Mouse (Mus musculus) forebrain, embryonic 10.5 days (tissue): ENCODE results near the gene Egln2. TPM values are rescaled to one million over a fixed set of nuclear protein-coding genes. Genes with fewer than 3 reads are reported as not detected.

Experiments used
- DNase-seq: peaks from one replicate; pipeline ENCODE4 v3.0.0-alpha.2; 2017; ENCODE audit warnings: low spot score; ENCODE audit errors: extremely low spot score
- H3K27ac ChIP-seq: fragments of 300-500 bp; sonication (generic); 2 replicates; pipeline ENCODE4 v1.5.1; 2016; ENCODE audit warnings: mild to moderate bottlenecking
- H3K27me3 ChIP-seq: fragments of 300-500 bp; sonication (generic); 2 replicates; pipeline ENCODE4 v1.6.1; 2016; ENCODE audit warnings: mild to moderate bottlenecking; ENCODE audit not compliant: poor library complexity, severe bottlenecking
- H3K36me3 ChIP-seq: fragments of 300-500 bp; sonication (generic); replicated peaks from 2 replicates; pipeline ENCODE4 v1.6.1; 2016; ENCODE audit warnings: mild to moderate bottlenecking, moderate library complexity
- H3K4me1 ChIP-seq: fragments of 300-500 bp; sonication (generic); 2 replicates; pipeline ENCODE4 v1.6.1; 2016
- H3K4me3 ChIP-seq: fragments of 300-500 bp; sonication (generic); 2 replicates; pipeline ENCODE4 v1.5.1; 2016; ENCODE audit warnings: mild to moderate bottlenecking, moderate library complexity
- H3K9me3 ChIP-seq: fragments of 300-500 bp; sonication (generic); 2 replicates; pipeline ENCODE4 v1.6.1; 2016; ENCODE audit warnings: mild to moderate bottlenecking, moderate library complexity
- WGBS: fragments of 180-500 bp; shearing (Covaris S2); methylation state at CpG from one replicate; pipeline ENCODE4 v1.1.7; 2016; 5-methylcytosine and 5-hydroxymethylcytosine counted together
- microRNA counts: library from miRNA; unstranded; fragments of <30 nt; microRNA quantifications from one replicate; lab custom pipeline; 2017
- microRNA-seq: library from miRNA; unstranded; fragments of <30 nt; microRNA quantifications from one replicate; pipeline ENCODE4, GENCODE M21; 2017
- polyA plus RNA-seq: library from polyadenylated mRNA; unstranded; fragments of >200 nt; fragmentation: Nextera tagmentation; extraction: Ambion mirVana; gene quantifications from 2 replicates; pipeline ENCODE4 v1.2.1, GENCODE M21; 2016

Egln2 gene
- polyA plus RNA-seq, 1 experiment from 2014 or later: 74.0 TPM

DNA sequence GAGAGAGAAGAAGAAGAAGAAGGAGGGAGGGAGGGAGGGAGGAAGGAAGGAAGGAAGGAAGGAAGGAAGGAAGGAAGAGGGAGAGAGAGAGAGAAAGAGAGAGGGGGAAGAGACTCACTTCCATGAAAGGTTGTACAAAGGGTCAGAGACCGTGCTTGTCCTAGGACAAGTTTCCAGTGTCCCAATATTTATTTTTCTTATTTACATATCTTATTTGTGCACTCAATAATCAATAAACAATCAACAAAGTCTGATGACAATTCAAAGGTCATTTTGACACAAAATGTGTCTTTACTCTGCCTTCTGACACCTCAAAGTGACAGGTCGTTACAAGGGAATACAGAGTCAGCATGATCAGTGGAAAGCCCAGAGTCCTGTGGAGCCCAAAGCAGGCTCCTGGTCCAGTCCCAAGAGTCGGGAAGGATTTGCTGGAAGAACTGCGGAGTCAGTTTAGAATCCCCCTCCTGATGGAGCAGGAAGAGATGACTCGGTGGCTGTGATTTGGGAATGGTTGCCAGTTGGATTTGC, 42.2 kb downstream of the Egln2 start:
- H3K4me1 ChIP-seq: no peaks in the 10 kb centered on the region
- no peaks in the 10 kb centered on the region for H3K36me3 ChIP-seq
- H3K4me3 ChIP-seq: no peak overlapping the region
- WGBS: 79% methylated on average over 5 of the region's 5 CpGs
- no peaks in the 10 kb centered on the region for H3K9me3 ChIP-seq
- H3K27ac ChIP-seq: no peak overlapping the region
- H3K27me3 ChIP-seq: no peaks in the 10 kb centered on the region
- DNase-seq: no peak

- no peaks in the 10 kb centered on the region for H3K27me3 ChIP-seq
- no peak for DNase-seq
- H3K4me3 ChIP-seq: no peak within 1 kb of the TSS
- H3K9me3 ChIP-seq: no peaks in the 10 kb centered on the region
- no peaks in the 10 kb centered on the region for H3K36me3 ChIP-seq
- no peaks in the 10 kb centered on the region for H3K4me1 ChIP-seq
- H3K27ac ChIP-seq: no peak within 1 kb of the TSS
Measured at GRCm38 (mm10) chr7:27119676-27120075, 46.9 kb downstream of the Egln2 start, which contains the start of gene Cyp2f2. TSS of gene Cyp2f2 (plus strand) at chr7:27119909.

DNA sequence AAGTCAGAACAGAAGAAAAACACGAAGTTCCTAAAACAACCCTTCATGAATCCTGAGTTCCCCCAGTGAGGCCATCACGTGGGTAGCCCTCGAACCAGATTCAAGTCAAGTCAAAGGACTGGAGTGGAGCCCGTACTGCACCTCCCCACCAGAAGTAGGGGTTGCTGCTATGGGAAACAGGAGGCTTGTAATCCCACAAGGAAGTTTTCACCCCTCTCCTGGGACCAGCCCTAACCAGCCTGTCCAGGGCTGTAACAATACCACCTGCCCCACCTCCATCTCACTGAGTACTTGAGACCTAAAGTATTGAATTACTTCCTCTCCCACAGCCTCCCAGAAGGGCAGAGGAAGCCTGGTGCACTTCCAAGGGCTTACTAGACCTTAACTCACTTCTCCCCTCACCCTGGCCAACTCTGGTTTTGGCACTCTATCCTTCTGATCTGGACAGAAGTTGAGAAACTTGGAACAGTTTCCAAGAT, 48.5 kb downstream of the Egln2 start:
- WGBS: 78% methylated on average over 4 of the region's 4 CpGs
- no peaks in the 10 kb centered on the region for H3K4me1 ChIP-seq
- H3K27ac ChIP-seq: no peak overlapping the region
- H3K36me3 ChIP-seq: no peaks in the 10 kb centered on the region
- DNase-seq: no peak
- H3K4me3 ChIP-seq: no peak overlapping the region
- no peaks in the 10 kb centered on the region for H3K9me3 ChIP-seq
- H3K27me3 ChIP-seq: no peaks in the 10 kb centered on the region

DNA sequence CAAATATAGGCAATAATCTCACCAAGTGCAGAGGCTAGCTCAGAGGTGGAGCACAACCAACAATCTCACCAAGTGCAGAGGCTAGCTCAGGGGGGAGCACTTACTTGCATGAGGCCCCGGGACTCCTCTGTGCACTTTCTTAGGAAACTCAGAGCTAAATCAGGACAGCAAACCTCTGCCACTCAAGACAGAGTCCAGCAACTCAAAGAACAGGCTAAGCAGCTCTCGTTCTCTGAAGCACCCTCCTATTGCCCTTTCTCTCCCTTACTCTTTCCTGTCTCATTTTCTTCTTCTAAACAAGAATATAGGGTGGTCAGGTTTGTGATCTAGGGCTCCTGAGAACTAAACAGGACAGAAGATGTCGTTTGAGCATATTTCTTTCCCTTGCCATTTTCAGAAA, 54.6 kb downstream of the Egln2 start:
- Histone ChIP-seq H3K27me3 (no peaks in the 10 kb centered on the region), H3K27ac (no peak overlapping the region), H3K4me3 (no peak overlapping the region), H3K4me1 (no peaks in the 10 kb centered on the region), H3K9me3 (peaks cover 18% of the 10 kb centered on the region), H3K36me3 (no peaks in the 10 kb centered on the region)
- WGBS: 74% methylated on average over 3 of the region's 3 CpGs
- DNase-seq: no peak

- Histone ChIP-seq H3K4me3 (no peak overlapping the region), H3K4me1 (no peaks in the 10 kb centered on the region), H3K36me3 (no peaks in the 10 kb centered on the region), H3K9me3 (peaks cover 18% of the 10 kb centered on the region), H3K27me3 (no peaks in the 10 kb centered on the region), H3K27ac (no peak overlapping the region)
- 100% methylated on average over 1 of the region's 1 CpGs for whole genome bisulfite sequencing
- DNase-seq: no peak
Measured at GRCm38 (mm10) chr7:27111038-27111437, 55.6 kb downstream of the Egln2 start.

GRCm38 (mm10) chr7:27110327-27110726, 56.3 kb downstream of the Egln2 start:
- Histone ChIP-seq H3K9me3 (peaks cover 18% of the 10 kb centered on the region), H3K4me1 (no peaks in the 10 kb centered on the region), H3K27me3 (no peaks in the 10 kb centered on the region), H3K27ac (no peak overlapping the region), H3K4me3 (no peak overlapping the region), H3K36me3 (no peaks in the 10 kb centered on the region)
- no peak for DNase-seq

MicroRNAs encoded within 50 kb of the gene (microRNA counts, 519-probe panel; counts per million panel counts)
- 341 counts per million, percentile 65 among the panel's probes with 10 or more counts for microRNA mmu-miR-1191 (lab: Ali Mortazavi, UCI)

Small RNA genes within 50 kb of the gene (microRNA-seq; reads per million reads assigned to microRNA genes)
- gene Mir1191 (12.6 reads per million, percentile 24 among the genes with 10 or more reads in this experiment), gene Mir3101 (0.90 reads per million)

Other genes starting within 250 kb of the Egln2 start
- not detected in 2 replicates for gene Cyp2a22, start 227.4 kb downstream of the Egln2 start, polyA plus RNA-seq
- not detected in 2 replicates for gene Cyp2a12, start 137.7 kb downstream of the Egln2 start, polyA plus RNA-seq
- not detected in 2 replicates for gene Cyp2f2, start 46.9 kb downstream of the Egln2 start, polyA plus RNA-seq
- 0.12 and 0.16 TPM in 2 replicates for gene Cyp2t4, start 13.1 kb downstream of the Egln2 start, polyA plus RNA-seq
- 55.2 and 56.3 TPM in 2 replicates for gene Rab4b, start 12.1 kb upstream of the Egln2 start, polyA plus RNA-seq
- not detected in 2 replicates for gene Gm21983, start 14.3 kb upstream of the Egln2 start, polyA plus RNA-seq
- 1.1 and 1.7 TPM in 2 replicates for gene Mia, start 14.4 kb upstream of the Egln2 start, polyA plus RNA-seq
- gene BC024978, start 29.0 kb upstream of the Egln2 start, polyA plus RNA-seq: 4.1 and 4.3 TPM in 2 replicates
- gene Snrpa, start 29.5 kb upstream of the Egln2 start, polyA plus RNA-seq: 418 and 425 TPM in 2 replicates
- 4.4 and 5.3 TPM in 2 replicates for gene Itpkc, start 61.9 kb upstream of the Egln2 start, polyA plus RNA-seq
- gene Coq8b, start 66.2 kb upstream of the Egln2 start, polyA plus RNA-seq: 24.1 and 24.4 TPM in 2 replicates
- gene Numbl, start 91.6 kb upstream of the Egln2 start, polyA plus RNA-seq: 13.6 and 15.6 TPM in 2 replicates
- gene Ltbp4, start 170.9 kb upstream of the Egln2 start, polyA plus RNA-seq: 8.5 and 11.1 TPM in 2 replicates
- 62.4 and 67.7 TPM in 2 replicates for gene Shkbp1, start 189.2 kb upstream of the Egln2 start, polyA plus RNA-seq
- gene Gm20479, start 190.6 kb upstream of the Egln2 start, polyA plus RNA-seq: 1.4 TPM in 1 of 2 replicates, not detected in the other